Mouse (Mus musculus): Measurements from ENCODE around the gene Src. TPM values are rescaled to one million over a fixed set of nuclear protein-coding genes. Genes with fewer than 3 reads are reported as not detected.

Src gene
- polyA plus RNA-seq, 1 experiment from 2014 or later = 18.9 TPM

DNA sequence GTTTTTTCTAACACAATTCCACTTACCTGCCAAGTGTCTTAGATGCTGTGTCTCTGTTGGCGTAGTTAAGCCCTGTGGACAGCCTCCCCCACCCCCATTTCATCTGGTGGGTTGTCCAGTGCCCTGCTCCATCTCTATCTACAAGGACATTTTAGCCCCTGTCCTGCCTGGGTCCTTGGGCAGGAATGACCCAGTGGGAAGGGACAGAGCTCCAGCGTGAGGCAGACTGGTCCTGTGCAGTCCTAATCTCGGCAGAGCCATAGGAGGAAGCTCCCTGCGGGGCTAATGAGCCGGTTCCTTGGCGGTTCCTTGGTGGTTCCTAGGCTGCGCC, 28.7 kb upstream of the Src start:
- no peak overlapping the region for H3K4me2 ChIP-seq
- H3K9me3 ChIP-seq (ENCODE audit: low read depth, low read length) = no peaks in the 10 kb centered on the region
- DNase-seq (no peak), ATAC-seq (ENCODE audit: insufficient read depth) (no peak)
- peaks cover 23% of the 10 kb centered on the region; the same call in 1 of the 2 replicates for H3K36me3 ChIP-seq (ENCODE audit: insufficient read depth)
- H3K4me3 ChIP-seq (ENCODE audit: low read depth, low read length) = no peak overlapping the region
- no peaks in the 10 kb centered on the region for H3K27me3 ChIP-seq (ENCODE audit: insufficient read depth, low read length)
- H3K27ac ChIP-seq (ENCODE audit: low read depth) = no peak overlapping the region
- TF ChIP-seq CTCF (IDR thresholded peaks at IDR 0.05; ENCODE audit: low read depth) = no peak
- no peak overlapping the region for H3K9ac ChIP-seq
- WGBS = 76% methylated on average over 7 of the region's 7 CpGs
- peaks cover 5% of the 10 kb centered on the region; the same call in 1 of the 2 replicates for H3K4me1 ChIP-seq (ENCODE audit: insufficient read depth)

DNA sequence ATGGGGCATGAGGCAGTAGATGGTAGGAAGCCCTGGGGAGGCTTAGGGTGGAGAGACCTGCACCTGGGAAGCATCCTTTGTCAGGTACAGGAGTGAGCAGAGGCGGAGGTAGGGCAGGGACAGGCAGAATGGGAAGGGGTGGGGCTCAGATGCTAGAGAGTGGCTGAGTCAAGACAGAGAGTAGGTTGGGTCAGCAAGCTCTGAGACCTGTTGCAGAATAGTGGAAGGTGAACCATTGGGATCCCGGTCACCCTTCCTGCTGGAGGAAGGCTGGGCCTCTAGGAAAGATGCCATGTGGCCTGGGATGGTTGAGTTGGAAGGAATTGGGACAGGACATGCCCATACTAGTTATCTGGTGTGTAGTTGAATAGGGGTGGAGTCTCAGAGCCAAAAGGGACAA, 25.9 kb upstream of the Src start:
- no peak for TF ChIP-seq CTCF (IDR thresholded peaks at IDR 0.05; ENCODE audit: low read depth)
- ATAC-seq (ENCODE audit: insufficient read depth) (no peak), DNase-seq (no peak)
- 90% methylated on average over 2 of the region's 2 CpGs for WGBS
- H3K27me3 ChIP-seq (ENCODE audit: insufficient read depth, low read length) = no peaks in the 10 kb centered on the region
- peaks cover 43% of the 10 kb centered on the region for H3K36me3 ChIP-seq (ENCODE audit: insufficient read depth)
- H3K9ac ChIP-seq = no peak overlapping the region
- no peak overlapping the region for H3K27ac ChIP-seq (ENCODE audit: low read depth)
- H3K4me2 ChIP-seq = no peak overlapping the region
- H3K9me3 ChIP-seq (ENCODE audit: low read depth, low read length) = no peaks in the 10 kb centered on the region
- H3K4me1 ChIP-seq (ENCODE audit: insufficient read depth) = peaks cover 13% of the 10 kb centered on the region; the same call in 1 of the 2 replicates
- H3K4me3 ChIP-seq (ENCODE audit: low read depth, low read length) = no peak overlapping the region

DNA sequence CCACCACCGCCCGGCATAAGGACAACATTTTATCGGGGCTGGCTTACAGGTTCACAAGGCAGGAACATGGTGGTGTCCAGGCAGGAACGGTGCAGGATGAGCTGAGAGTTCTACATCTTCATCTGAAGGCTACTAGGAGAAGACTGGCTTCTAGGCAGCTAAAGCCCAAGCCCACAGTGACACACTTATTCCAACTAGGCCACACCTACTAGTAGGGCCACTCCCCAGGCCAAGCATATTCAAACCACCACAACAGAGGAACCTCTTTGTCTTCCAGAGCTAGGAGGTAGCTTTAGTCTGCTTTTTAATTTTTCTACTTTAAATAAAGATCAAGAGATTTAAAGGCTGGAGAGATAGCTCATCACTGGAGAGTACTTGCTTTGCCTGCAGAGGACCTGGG, 24.7 kb upstream of the Src start:
- H3K36me3 ChIP-seq (ENCODE audit: insufficient read depth) = peaks cover 51% of the 10 kb centered on the region

DNA sequence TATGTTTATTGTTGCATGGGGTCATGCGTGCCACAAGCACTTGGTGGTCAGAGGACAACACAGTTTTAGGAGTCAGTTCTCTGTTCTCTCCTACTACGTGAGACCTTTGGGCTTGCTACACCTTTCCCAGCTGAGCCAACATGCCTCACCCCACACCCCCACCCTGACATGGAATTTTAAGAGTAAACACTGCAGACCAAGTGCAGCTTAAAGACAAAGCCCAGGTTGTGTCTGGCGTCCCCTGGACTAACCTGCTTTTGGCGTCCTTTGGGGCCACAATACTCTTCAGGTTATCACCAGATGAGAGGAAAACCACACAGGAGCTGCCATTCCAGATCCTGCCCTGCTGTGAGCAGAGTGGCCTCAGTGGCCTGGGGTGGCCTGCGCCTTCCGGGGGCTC, 23.4 kb upstream of the Src start:
- TF ChIP-seq CTCF (IDR thresholded peaks at IDR 0.05; ENCODE audit: low read depth) = no peak
- peak; percentile 60 for ATAC-seq (ENCODE audit: insufficient read depth)

More for the DNA sequence above, 24.7 kb upstream of the Src start:
- WGBS = 97% methylated on average over 4 of the region's 4 CpGs
- no peak for DNase-seq
- H3K27ac ChIP-seq (ENCODE audit: low read depth) = peak overlapping the region; percentile 93
- no peak for TF ChIP-seq CTCF (IDR thresholded peaks at IDR 0.05; ENCODE audit: low read depth)
- H3K27me3 ChIP-seq (ENCODE audit: insufficient read depth, low read length) = no peaks in the 10 kb centered on the region
- H3K9ac ChIP-seq = no peak overlapping the region
- H3K9me3 ChIP-seq (ENCODE audit: low read depth, low read length) = no peaks in the 10 kb centered on the region; the same call in 1 of the 2 replicates
- ATAC-seq (ENCODE audit: insufficient read depth) = no peak
- H3K4me3 ChIP-seq (ENCODE audit: low read depth, low read length) = no peak overlapping the region
- H3K4me1 ChIP-seq (ENCODE audit: insufficient read depth) = peaks cover 13% of the 10 kb centered on the region
- H3K4me2 ChIP-seq = no peak overlapping the region

DNA sequence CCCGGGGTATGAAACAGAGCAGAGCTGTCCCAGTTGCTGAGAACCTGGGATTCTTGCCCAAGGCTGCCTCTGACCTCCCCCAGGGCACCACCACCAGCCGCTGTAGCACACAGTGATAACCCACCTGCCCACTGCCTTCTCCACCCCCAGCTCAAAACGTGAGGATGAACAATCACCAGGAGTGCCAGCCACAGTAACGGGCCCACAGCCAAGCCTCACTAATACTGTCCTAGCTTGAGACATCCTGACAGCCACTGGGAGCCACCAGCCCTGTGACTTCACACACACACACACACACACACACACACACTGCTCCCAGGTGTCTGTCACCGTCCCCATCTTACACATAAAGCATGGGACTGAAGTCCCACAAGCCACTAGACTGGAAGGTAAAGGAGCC, 22.9 kb upstream of the Src start:
- DNase-seq = no peak
- Histone ChIP-seq H3K9me3 (ENCODE audit: low read depth, low read length) (no peaks in the 10 kb centered on the region; the same call in 1 of the 2 replicates), H3K4me2 (peak overlapping the region; percentile 20; the same call in 1 of the 2 replicates), H3K9ac (0 out of 2 replicates have a peak overlapping the region, but pooled peaks have one; percentile 9), H3K4me3 (ENCODE audit: low read depth, low read length) (no peak overlapping the region), H3K27ac (ENCODE audit: low read depth) (peak overlapping the region; percentile 93), H3K36me3 (ENCODE audit: insufficient read depth) (peaks cover 44% of the 10 kb centered on the region), H3K4me1 (ENCODE audit: insufficient read depth) (peaks cover 13% of the 10 kb centered on the region), H3K27me3 (ENCODE audit: insufficient read depth, low read length) (no peaks in the 10 kb centered on the region)
- 48% methylated on average over 5 of the region's 5 CpGs for WGBS
- no peak for ATAC-seq (ENCODE audit: insufficient read depth)
- no peak for TF ChIP-seq CTCF (IDR thresholded peaks at IDR 0.05; ENCODE audit: low read depth)

More for the DNA sequence above, 23.4 kb upstream of the Src start:
- WGBS = 46% methylated on average over 6 of the region's 6 CpGs
- DNase-seq = peak; percentile 68
- Histone ChIP-seq H3K27me3 (ENCODE audit: insufficient read depth, low read length) (no peaks in the 10 kb centered on the region), H3K4me2 (peak overlapping the region; percentile 20; the same call in 1 of the 2 replicates), H3K9ac (0 out of 2 replicates have a peak overlapping the region, but pooled peaks have one; percentile 9), H3K36me3 (ENCODE audit: insufficient read depth) (peaks cover 46% of the 10 kb centered on the region), H3K4me1 (ENCODE audit: insufficient read depth) (peaks cover 13% of the 10 kb centered on the region), H3K9me3 (ENCODE audit: low read depth, low read length) (no peaks in the 10 kb centered on the region; the same call in 1 of the 2 replicates), H3K4me3 (ENCODE audit: low read depth, low read length) (no peak overlapping the region), H3K27ac (ENCODE audit: low read depth) (peak overlapping the region; percentile 93)

DNA sequence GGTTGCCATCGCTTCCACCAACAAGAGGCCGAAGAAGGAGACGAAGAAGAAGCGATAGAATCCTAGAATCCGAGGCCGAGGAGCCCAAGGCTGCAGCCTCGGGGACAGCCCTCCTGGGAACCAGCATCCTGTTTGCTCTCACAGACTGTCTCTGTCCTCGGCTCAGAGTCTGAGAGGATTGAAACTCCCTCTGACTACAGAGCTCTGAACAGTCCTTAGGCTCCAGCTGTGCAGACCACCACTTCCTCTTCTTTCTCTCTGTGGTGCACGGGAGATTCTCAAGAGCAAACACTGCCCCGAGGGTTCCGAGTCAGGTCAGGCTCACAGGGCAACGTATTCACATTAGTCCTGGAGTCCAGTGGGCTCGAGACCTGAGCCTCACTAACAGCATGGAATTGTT, 22.3 kb upstream of the Src start:
- Histone ChIP-seq H3K36me3 (ENCODE audit: insufficient read depth) (peaks cover 40% of the 10 kb centered on the region), H3K4me3 (ENCODE audit: low read depth, low read length) (no peak overlapping the region), H3K9ac (no peak overlapping the region; the same call in 1 of the 2 replicates), H3K27me3 (ENCODE audit: insufficient read depth, low read length) (no peaks in the 10 kb centered on the region), H3K4me1 (ENCODE audit: insufficient read depth) (peaks cover 13% of the 10 kb centered on the region), H3K27ac (ENCODE audit: low read depth) (peak overlapping the region; percentile 93), H3K4me2 (no peak overlapping the region), H3K9me3 (ENCODE audit: low read depth, low read length) (no peaks in the 10 kb centered on the region; the same call in 1 of the 2 replicates)
- WGBS = 47% methylated on average over 13 of the region's 13 CpGs
- no peak for TF ChIP-seq CTCF (IDR thresholded peaks at IDR 0.05; ENCODE audit: low read depth)
- ATAC-seq (ENCODE audit: insufficient read depth) (no peak), DNase-seq (peak; percentile 25)

DNA sequence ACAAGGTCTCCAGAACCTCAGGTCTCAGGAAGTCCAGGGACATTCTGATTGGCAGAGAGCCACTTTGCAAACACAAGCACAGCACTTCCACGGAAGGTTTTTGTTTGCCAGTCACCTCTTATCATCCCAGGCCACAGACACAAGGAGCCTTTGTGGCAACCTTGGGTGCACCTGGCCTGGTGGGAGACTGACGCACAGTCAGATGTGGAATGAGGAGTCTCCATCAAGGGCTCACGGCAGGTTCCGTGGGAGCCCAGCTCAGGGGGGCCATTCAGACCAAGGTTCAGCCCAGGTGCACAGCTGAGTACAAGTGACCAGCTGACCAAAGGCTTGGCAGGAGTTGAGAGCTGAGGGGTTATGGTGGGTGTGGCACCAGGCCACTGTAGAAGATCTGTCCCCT, 20.9 kb upstream of the Src start:
- no peak overlapping the region for H3K4me3 ChIP-seq (ENCODE audit: low read depth, low read length)
- WGBS = 53% methylated on average over 4 of the region's 4 CpGs
- ATAC-seq (ENCODE audit: insufficient read depth) (peak; percentile 25; the same call in 1 of the 2 replicates), DNase-seq (peak; percentile 53)
- no peak overlapping the region for H3K4me2 ChIP-seq
- H3K4me1 ChIP-seq (ENCODE audit: insufficient read depth) = peaks cover 13% of the 10 kb centered on the region
- no peaks in the 10 kb centered on the region; the same call in 1 of the 2 replicates for H3K9me3 ChIP-seq (ENCODE audit: low read depth, low read length)
- peak overlapping the region; percentile 93 for H3K27ac ChIP-seq (ENCODE audit: low read depth)
- no peak for TF ChIP-seq CTCF (IDR thresholded peaks at IDR 0.05; ENCODE audit: low read depth)
- no peaks in the 10 kb centered on the region for H3K27me3 ChIP-seq (ENCODE audit: insufficient read depth, low read length)
- H3K9ac ChIP-seq = no peak overlapping the region
- peaks cover 35% of the 10 kb centered on the region for H3K36me3 ChIP-seq (ENCODE audit: insufficient read depth)
